Mouse (Mus musculus) small intestine, adult 2 months (tissue): ENCODE data around the gene Plcg1.

ENCODE experiments used
- CTCF ChIP-seq: fragments of 200-500 bp; IDR thresholded peaks from 2 replicates; pipeline ENCODE4 v1.5.1; 2012; ENCODE audit warnings: low read depth, mild to moderate bottlenecking, control low read depth, inconsistent platforms, low read length, moderate library complexity, mixed read lengths; ENCODE audit not compliant: insufficient replicate concordance, insufficient read length; ENCODE audit errors: extremely low read depth
- POLR2A ChIP-seq: fragments of 200-500 bp; IDR thresholded peaks from 2 replicates; pipeline ENCODE4 v1.6.1; 2012; ENCODE audit warnings: low read depth, mild to moderate bottlenecking, control low read depth, inconsistent platforms, low read length, moderate library complexity

GRCm38 (mm10) chr2:160715463-160716030 lies 15.6 kb upstream of the Plcg1 start:
- TF ChIP-seq CTCF (no peak), POLR2A (no peak)
